Mouse (Mus musculus) intestine, embryonic 15.5 days (tissue): ENCODE results near the gene Clec4a3. TPM values are rescaled to one million over a fixed set of nuclear protein-coding genes. Genes with fewer than 3 reads are reported as not detected.

Experiments
- polyA plus RNA-seq: library from polyadenylated mRNA; unstranded; fragments of >200 nt; fragmentation: Nextera tagmentation; extraction: Ambion mirVana; gene quantifications from 2 replicates; pipeline ENCODE4 v1.2.1, GENCODE M21; 2015

Gene Clec4a3
- polyA plus RNA-seq, 1 experiment from 2014 or later: 3.7 TPM

Other genes with a start within 250 kb of the Clec4a3 start
- 0.20 and 0.21 TPM in 2 replicates for gene Nanog, start 245.0 kb upstream of the Clec4a3 start, polyA plus RNA-seq
- 11.3 and 13.4 TPM in 2 replicates for gene Slc2a3, start 150.9 kb upstream of the Clec4a3 start, polyA plus RNA-seq
- 3.9 and 4.5 TPM in 2 replicates for gene Foxj2, start 132.6 kb upstream of the Clec4a3 start, polyA plus RNA-seq
- 2.5 TPM in 2 replicates for gene C3ar1, start 96.4 kb upstream of the Clec4a3 start, polyA plus RNA-seq
- 56.3 and 59.8 TPM in 2 replicates for gene Necap1, start 78.0 kb upstream of the Clec4a3 start, polyA plus RNA-seq
- gene Clec4a1, start 30.7 kb upstream of the Clec4a3 start, polyA plus RNA-seq: 3.9 and 4.3 TPM in 2 replicates
- not detected in 2 replicates for gene Clec4a4, start 37.9 kb downstream of the Clec4a3 start, polyA plus RNA-seq
- gene Clec4b1, start 97.4 kb downstream of the Clec4a3 start, polyA plus RNA-seq: not detected in 2 replicates
- 5.9 and 6.0 TPM in 2 replicates for gene Clec4a2, start 153.9 kb downstream of the Clec4a3 start, polyA plus RNA-seq
- gene Clec4b2, start 220.4 kb downstream of the Clec4a3 start, polyA plus RNA-seq: not detected in 2 replicates